Mouse (Mus musculus) c-Kit-negative CD71-positive TER-119-positive erythroid progenitor cells, embryonic 14.5 days (primary cell): ENCODE measurements around the gene Dhx36.

ENCODE experiments used
- DNase-seq: peaks from one replicate; pipeline ENCODE4 v3.0.0-alpha.2; 2013; ENCODE audit warnings: low read depth, low spot score

Dhx36 gene

GRCm38 (mm10) chr3:62433675-62434074 lies 73.1 kb downstream of the Dhx36 start:
- DNase-seq = no peak

GRCm38 (mm10) chr3:62418387-62419138 lies 88.2 kb downstream of the Dhx36 start:
- no peak for DNase-seq
